Mouse (Mus musculus) gastrocnemius, postnatal 10 days (tissue): ENCODE measurements around the gene Grin3b. TPM values are rescaled to one million over a fixed set of nuclear protein-coding genes. Genes with fewer than 3 reads are reported as not detected.
"Not testable (repeated sequence)": the region's sequence is repeated elsewhere in the genome, so short reads cannot be mapped to it uniquely, and the experiment has no call there.

Experiments used
- DNase-seq: peaks from one replicate; pipeline ENCODE4 v3.0.0; 2021; ENCODE audit warnings: mixed read lengths
- total RNA-seq, 2 experiments: library from RNA; stranded (reverse); gene quantifications; 2 replicates each; pipeline ENCODE4 v1.2.3; 2021

Grin3b gene
- total RNA-seq, 2 experiments from 2014 or later: 0.14 to 0.38 TPM

GRCm38 (mm10) chr10:79936284-79936910 is 34.1 kb upstream of the Grin3b start:
- DNase-seq: no peak

- DNase-seq: peak; percentile 72
These were observed 33.5 kb upstream of the Grin3b start for GRCm38 (mm10) chr10:79936911-79937441.

- no peak for DNase-seq
These were observed 32.6 kb upstream of the Grin3b start for GRCm38 (mm10) chr10:79937775-79938526.

GRCm38 (mm10) chr10:79940749-79941148 is 29.8 kb upstream of the Grin3b start:
- DNase-seq: no peak

- no peak for DNase-seq
These were observed 27.5 kb upstream of the Grin3b start for GRCm38 (mm10) chr10:79942988-79943387.

- DNase-seq: no peak
These were observed 27.0 kb upstream of the Grin3b start for GRCm38 (mm10) chr10:79943471-79943901.

- no peak for DNase-seq
These were observed 24.8 kb upstream of the Grin3b start for GRCm38 (mm10) chr10:79945507-79946234.

- no peak for DNase-seq
These were observed 23.7 kb upstream of the Grin3b start for GRCm38 (mm10) chr10:79946752-79947322.

- DNase-seq: no peak
These were observed 23.0 kb upstream of the Grin3b start for GRCm38 (mm10) chr10:79947502-79947901.

GRCm38 (mm10) chr10:79949873-79950272 is 20.6 kb upstream of the Grin3b start:
- DNase-seq: no peak

- DNase-seq: no peak
These were observed 19.9 kb upstream of the Grin3b start for GRCm38 (mm10) chr10:79950661-79951060.

- no peak for DNase-seq
These were observed 16.6 kb upstream of the Grin3b start for GRCm38 (mm10) chr10:79953946-79954345.

- DNase-seq: no peak
These were observed 14.8 kb upstream of the Grin3b start for GRCm38 (mm10) chr10:79955691-79956090.

- DNase-seq: no peak
These were observed 13.8 kb upstream of the Grin3b start for GRCm38 (mm10) chr10:79956643-79957154.

GRCm38 (mm10) chr10:79958140-79958816 is 12.2 kb upstream of the Grin3b start:
- peak; percentile 80 for DNase-seq

- not testable (repeated sequence) for DNase-seq
These were observed 11.1 kb upstream of the Grin3b start for GRCm38 (mm10) chr10:79959412-79959811.

GRCm38 (mm10) chr10:79959847-79960601 is 10.5 kb upstream of the Grin3b start, which contains the start of gene Wdr18:
Gene Wdr18, plus strand, starts transcription at chr10:79960152.
- peak; percentile 98 for DNase-seq

GRCm38 (mm10) chr10:79960671-79961294 is 9.7 kb upstream of the Grin3b start:
- no peak for DNase-seq

GRCm38 (mm10) chr10:79964727-79965126 is 5.8 kb upstream of the Grin3b start:
- DNase-seq: no peak

GRCm38 (mm10) chr10:79965325-79965724 is 5.2 kb upstream of the Grin3b start:
- DNase-seq: no peak
